Mouse (Mus musculus) hindbrain, embryonic 14.5 days (tissue): ENCODE results near the gene BC048671. TPM values are rescaled to one million over a fixed set of nuclear protein-coding genes. Genes with fewer than 3 reads are reported as not detected.

Source experiments
- ATAC-seq: fragments of 200-750 bp; cut with Nextera tagmentation; 2 replicates; pipeline ENCODE4 v1.8.0; 2017; ENCODE audit warnings: moderate number of reproducible peaks, mild to moderate bottlenecking, moderate TSS enrichment, moderate library complexity; ENCODE audit not compliant: low FRiP score
- DNase-seq: peaks from one replicate; pipeline ENCODE4 v3.0.0-alpha.2; 2015; ENCODE audit warnings: low spot score
- H3K27ac ChIP-seq: fragments of 300-500 bp; sonication (generic); 2 replicates; pipeline ENCODE4 v1.5.1; 2014; ENCODE audit warnings: mild to moderate bottlenecking, moderate library complexity
- H3K27me3 ChIP-seq: fragments of 300-500 bp; sonication (generic); 2 replicates; pipeline ENCODE4 v1.6.1; 2014; ENCODE audit warnings: mild to moderate bottlenecking, low read length, mixed read lengths; ENCODE audit not compliant: control insufficient read depth, insufficient read depth
- H3K36me3 ChIP-seq: fragments of 300-500 bp; sonication (generic); replicated peaks from 2 replicates; pipeline ENCODE4 v1.6.1; 2014; ENCODE audit not compliant: control insufficient read depth, insufficient read depth
- H3K4me1 ChIP-seq: fragments of 300-500 bp; sonication (generic); replicated peaks from 2 replicates; pipeline ENCODE4 v1.6.1; 2014; ENCODE audit warnings: antibody characterized with exemption, low read length, mixed read lengths; ENCODE audit not compliant: control insufficient read depth, insufficient read depth
- H3K4me2 ChIP-seq: fragments of 300-500 bp; sonication (generic); replicated peaks from 2 replicates; pipeline ENCODE4 v1.6.1; 2014; ENCODE audit warnings: mild to moderate bottlenecking, moderate library complexity
- H3K4me3 ChIP-seq: fragments of 300-500 bp; sonication (generic); replicated peaks from 2 replicates; pipeline ENCODE4 v1.5.1; 2014; ENCODE audit warnings: mild to moderate bottlenecking, low read length
- H3K9ac ChIP-seq: fragments of 300-500 bp; sonication (generic); 2 replicates; pipeline ENCODE4 v1.6.1; 2014
- H3K9me3 ChIP-seq: fragments of 300-500 bp; sonication (generic); 2 replicates; pipeline ENCODE4 v1.6.1; 2016; ENCODE audit warnings: low read length; ENCODE audit not compliant: control insufficient read depth
- WGBS: fragments of 180-500 bp; shearing (Covaris S2); extraction: QIAGEN DNeasy Blood & Tissue Kit; methylation state at CpG from one replicate; pipeline ENCODE4 v1.1.7; 2014; 5-methylcytosine and 5-hydroxymethylcytosine counted together
- polyA plus RNA-seq: library from polyadenylated mRNA; unstranded; fragments of >200 nt; fragmentation: Nextera tagmentation; extraction: Ambion mirVana; gene quantifications from 2 replicates; pipeline ENCODE4 v1.2.1, GENCODE M21; 2014

The BC048671 gene
- polyA plus RNA-seq, 1 experiment from 2014 or later: not detected

- whole genome bisulfite sequencing: 81% methylated on average over 2 of the region's 2 CpGs
These were observed 41.3 kb downstream of the BC048671 start for GRCm38 (mm10) chr6:90342343-90342742.

GRCm38 (mm10) chr6:90347183-90347582 lies 46.2 kb downstream of the BC048671 start:
- no peaks in the 10 kb centered on the region for H3K9me3 ChIP-seq
- H3K4me1 ChIP-seq: no peaks in the 10 kb centered on the region
- no peaks in the 10 kb centered on the region for H3K36me3 ChIP-seq
- ATAC-seq: no peak
- no peak overlapping the region for H3K4me3 ChIP-seq
- no peak overlapping the region for H3K27ac ChIP-seq
- 83% methylated on average over 4 of the region's 4 CpGs for WGBS
- H3K9ac ChIP-seq: no peak overlapping the region
- no peak overlapping the region for H3K4me2 ChIP-seq
- DNase-seq: no peak
- H3K27me3 ChIP-seq: no peaks in the 10 kb centered on the region

More at GRCm38 (mm10) chr6:90342343-90342742, 41.3 kb downstream of the BC048671 start:
- Histone ChIP-seq H3K4me2 (no peak overlapping the region), H3K27me3 (no peaks in the 10 kb centered on the region), H3K9ac (no peak overlapping the region), H3K9me3 (no peaks in the 10 kb centered on the region), H3K4me3 (no peak overlapping the region), H3K36me3 (no peaks in the 10 kb centered on the region), H3K4me1 (no peaks in the 10 kb centered on the region), H3K27ac (no peak overlapping the region)
- ATAC-seq (no peak), DNase-seq (no peak)

- Histone ChIP-seq H3K27ac (no peak overlapping the region), H3K9me3 (no peaks in the 10 kb centered on the region), H3K27me3 (no peaks in the 10 kb centered on the region), H3K9ac (no peak overlapping the region), H3K36me3 (no peaks in the 10 kb centered on the region), H3K4me3 (no peak overlapping the region), H3K4me1 (no peaks in the 10 kb centered on the region), H3K4me2 (no peak overlapping the region)
- 77% methylated on average over 4 of the region's 4 CpGs for WGBS
- DNase-seq (no peak), ATAC-seq (no peak)
These were observed 47.5 kb downstream of the BC048671 start for GRCm38 (mm10) chr6:90348500-90348899.

- DNase-seq (no peak), ATAC-seq (no peak)
- Histone ChIP-seq H3K27me3 (no peaks in the 10 kb centered on the region), H3K27ac (no peak overlapping the region), H3K4me2 (no peak overlapping the region), H3K4me1 (no peaks in the 10 kb centered on the region), H3K9ac (no peak overlapping the region), H3K4me3 (no peak overlapping the region), H3K9me3 (no peaks in the 10 kb centered on the region), H3K36me3 (no peaks in the 10 kb centered on the region)
- WGBS: 65% methylated on average over 2 of the region's 2 CpGs
These were observed 49.0 kb downstream of the BC048671 start for GRCm38 (mm10) chr6:90350011-90350410.

Other genes starting within 250 kb of the BC048671 start
- gene Vmn1r49, start 222.7 kb upstream of the BC048671 start, polyA plus RNA-seq: not detected in 2 replicates
- gene Vmn1r50, start 199.8 kb upstream of the BC048671 start, polyA plus RNA-seq: not detected in 2 replicates
- gene Vmn1r51, start 178.6 kb upstream of the BC048671 start, polyA plus RNA-seq: 0.08 TPM in 2 replicates
- not detected in 2 replicates for gene Vmn1r52, start 126.4 kb upstream of the BC048671 start, polyA plus RNA-seq
- gene V1ra8, start 98.4 kb upstream of the BC048671 start, polyA plus RNA-seq: not detected in 2 replicates
- not detected in 2 replicates for gene Vmn1r53, start 76.8 kb upstream of the BC048671 start, polyA plus RNA-seq
- gene Vmn1r54, start 54.9 kb upstream of the BC048671 start, polyA plus RNA-seq: not detected in 2 replicates
- not detected in 2 replicates for gene Chst13, start 24.0 kb downstream of the BC048671 start, polyA plus RNA-seq
- not detected in 2 replicates for gene Uroc1, start 32.1 kb downstream of the BC048671 start, polyA plus RNA-seq
- 17.1 and 17.7 TPM in 2 replicates for gene Zxdc, start 68.3 kb downstream of the BC048671 start, polyA plus RNA-seq
- gene Cfap100, start 127.6 kb downstream of the BC048671 start, polyA plus RNA-seq: 5.6 and 5.7 TPM in 2 replicates
- gene Klf15, start 161.4 kb downstream of the BC048671 start, polyA plus RNA-seq: 15.7 and 16.2 TPM in 2 replicates
- gene Aldh1l1, start 185.2 kb downstream of the BC048671 start, polyA plus RNA-seq: 47.0 and 53.8 TPM in 2 replicates